Comparison of ENCODE assay signal across 13 mouse cellular contexts in genomic region chr7:19821633-19822032, GRCm38 (mm10). TPM values are rescaled to one million over a fixed set of nuclear protein-coding genes. Genes with fewer than 3 reads are reported as not detected.
DNase-seq lines count a peak whose midpoint lies in the region; ATAC-seq and TF ChIP-seq lines count a peak whose summit lies in the region.
"Had no signal": no experiment of that assay in that cellular context is flagged by ENCODE, and none has a peak within 500 bp of the region (broad histone marks: within the 10 kb centered on the region; RNA-seq: fewer than 3 reads in every experiment).

No protein-coding gene starts in this region.

- H3K4me2 ChIP-seq in lung, embryonic 16.5 days (ENCODE audit: low read depth, low read length): peak overlapping the region; percentile 95; the same call in 1 of the 2 replicates
- H3K4me2 ChIP-seq in stomach, embryonic 15.5 days: peak overlapping the region; percentile 94

- no peak for DNase-seq in gastrocnemius, adult 2 months
- no peak for DNase-seq in gastrocnemius, postnatal 36 days
- DNase-seq in lung, postnatal 10 days: no peak
- no peak for DNase-seq in limb, embryonic 10.5 days (ENCODE audit: low spot score)
- DNase-seq in retina, postnatal 1 day: no peak
- DNase-seq in frontal cortex, adult 2 months (ENCODE audit: extremely low spot score in 1 of 2, low spot score in 1 of 2): no peak

- no peak for TF ChIP-seq CTCF in gastrocnemius, adult 2 months (IDR thresholded peaks at IDR 0.05)

- intact Hi-C loops in gastrocnemius, adult 2 months (cut with DNase I): no loop called here
- intact Hi-C loops in gastrocnemius, postnatal 36 days (cut with DNase I): no loop called here

- H3K9me3 ChIP-seq in lung, embryonic 16.5 days (ENCODE audit: control insufficient read depth, low read length): no peaks in the 10 kb centered on the region
- H3K9me3 ChIP-seq in limb, embryonic 10.5 days (replicated peaks): no peaks in the 10 kb centered on the region
- H3K9me3 ChIP-seq in stomach, embryonic 15.5 days: no peaks in the 10 kb centered on the region

- H3K9ac ChIP-seq in lung, embryonic 16.5 days (ENCODE audit: low read length): no peak overlapping the region
- no peak overlapping the region; the same call in 1 of the 2 replicates for H3K9ac ChIP-seq in stomach, embryonic 15.5 days

- 75% methylated on average over 7 of the region's 7 CpGs for WGBS in lung, embryonic 16.5 days
- WGBS in limb, embryonic 10.5 days: 56% methylated on average over 7 of the region's 7 CpGs
- 79% methylated on average over 7 of the region's 7 CpGs for WGBS in stomach, embryonic 15.5 days

- H3K4me3 ChIP-seq in gastrocnemius, adult 2 months: peak overlapping the region; percentile 79
- H3K4me3 ChIP-seq in lung, embryonic 16.5 days (ENCODE audit: low read length): no peak overlapping the region; the same call in 1 of the 2 replicates
- peak overlapping the region; percentile 54; the same call in 1 of the 2 replicates for H3K4me3 ChIP-seq in limb, embryonic 10.5 days
- peak overlapping the region; percentile 56 for H3K4me3 ChIP-seq in stomach, embryonic 15.5 days (replicated peaks)

- peaks cover 42% of the 10 kb centered on the region for H3K4me1 ChIP-seq in lung, embryonic 16.5 days (replicated peaks; ENCODE audit: control insufficient read depth, insufficient read depth, low read length)
- H3K4me1 ChIP-seq in limb, embryonic 10.5 days: peaks cover 41% of the 10 kb centered on the region
- H3K4me1 ChIP-seq in stomach, embryonic 15.5 days: peaks cover 58% of the 10 kb centered on the region

- H3K27ac ChIP-seq in gastrocnemius, adult 2 months: peak overlapping the region; percentile 86
- H3K27ac ChIP-seq in lung, embryonic 16.5 days (ENCODE audit: low read length): no peak overlapping the region
- no peak overlapping the region for H3K27ac ChIP-seq in limb, embryonic 10.5 days
- H3K27ac ChIP-seq in stomach, embryonic 15.5 days: no peak overlapping the region; the same call in 1 of the 2 replicates

- no peaks in the 10 kb centered on the region for H3K36me3 ChIP-seq in lung, embryonic 16.5 days (ENCODE audit: control insufficient read depth, insufficient read depth, low read length)
- H3K36me3 ChIP-seq in limb, embryonic 10.5 days: no peaks in the 10 kb centered on the region
- H3K36me3 ChIP-seq in stomach, embryonic 15.5 days: no peaks in the 10 kb centered on the region

- ATAC-seq in lung, embryonic 16.5 days (ENCODE audit: low read depth): no peak
- ATAC-seq in stomach, embryonic 15.5 days (ENCODE audit: insufficient read depth, low FRiP score, low read depth): no peak
- ATAC-seq: forebrain, embryonic 16.5 days had no signal

- peaks cover 5% of the 10 kb centered on the region for H3K27me3 ChIP-seq in lung, embryonic 16.5 days (ENCODE audit: control insufficient read depth, insufficient read depth, low read depth, low read length)
- peaks cover 68% of the 10 kb centered on the region for H3K27me3 ChIP-seq in limb, embryonic 10.5 days (ENCODE audit: low read depth, poor library complexity, severe bottlenecking)
- H3K27me3 ChIP-seq in stomach, embryonic 15.5 days (replicated peaks): no peaks in the 10 kb centered on the region

RNA-seq across cellular contexts. Expression of gene Bcl3, which starts 0.9 kb away (rescaled TPM):
- 1 to 10 TPM; 1.3 to 1.5 TPM for total RNA-seq in gastrocnemius, adult 2 months (2021)
- 1 to 10 TPM; 1.1 to 1.5 TPM for total RNA-seq in gastrocnemius, postnatal 36 days (2021)
- 5.4 and 5.7 TPM in 2 replicates for polyA plus RNA-seq in lung, embryonic 16.5 days (2015; fragmentation: Nextera tagmentation; extraction: Ambion mirVana)
- 0.82 and 1.2 TPM in 2 replicates for polyA plus RNA-seq in limb, embryonic 10.5 days (2016; fragmentation: Nextera tagmentation; extraction: Ambion mirVana)
- polyA plus RNA-seq in stomach, embryonic 15.5 days (2015; fragmentation: Nextera tagmentation; extraction: Ambion mirVana): 8.9 and 10.4 TPM in 2 replicates
- 0.56 and 0.69 TPM in 2 replicates for polyA plus RNA-seq in frontal cortex, adult 2 months (2012; rRNA removed)

RNA-seq across cellular contexts. Expression of gene Cblc, which starts 25.0 kb away (rescaled TPM):
- total RNA-seq in gastrocnemius, adult 2 months (2021): not detected
- total RNA-seq in gastrocnemius, postnatal 36 days (2021): not detected
- 17.8 and 18.8 TPM in 2 replicates for polyA plus RNA-seq in lung, embryonic 16.5 days (2015; fragmentation: Nextera tagmentation; extraction: Ambion mirVana)
- 1.4 and 1.6 TPM in 2 replicates for polyA plus RNA-seq in limb, embryonic 10.5 days (2016; fragmentation: Nextera tagmentation; extraction: Ambion mirVana)
- 24.3 and 24.6 TPM in 2 replicates for polyA plus RNA-seq in stomach, embryonic 15.5 days (2015; fragmentation: Nextera tagmentation; extraction: Ambion mirVana)
- polyA plus RNA-seq in frontal cortex, adult 2 months (2012; rRNA removed): not detected in 2 replicates
- total RNA-seq: common myeloid progenitor, adult 5-6 weeks; left cerebral cortex, adult 18-20 months had no signal
- polyA plus RNA-seq: forebrain, embryonic 16.5 days; midbrain, embryonic 11.5 days had no signal

RNA-seq across cellular contexts. Expression of gene Gm19345, which starts 30.2 kb away (rescaled TPM):
- not detected for total RNA-seq in gastrocnemius, adult 2 months (2021)
- not detected for total RNA-seq in gastrocnemius, postnatal 36 days (2021)
- 0.15 TPM in 1 of 2 replicates, not detected in the other for polyA plus RNA-seq in lung, embryonic 16.5 days (2015; fragmentation: Nextera tagmentation; extraction: Ambion mirVana)
- not detected in 2 replicates for polyA plus RNA-seq in limb, embryonic 10.5 days (2016; fragmentation: Nextera tagmentation; extraction: Ambion mirVana)
- 0.39 TPM in 1 of 2 replicates, not detected in the other for polyA plus RNA-seq in stomach, embryonic 15.5 days (2015; fragmentation: Nextera tagmentation; extraction: Ambion mirVana)
- polyA plus RNA-seq in frontal cortex, adult 2 months (2012; rRNA removed): 3.9 and 5.2 TPM in 2 replicates
- total RNA-seq: common myeloid progenitor, adult 5-6 weeks had no signal
- polyA plus RNA-seq: midbrain, embryonic 11.5 days had no signal

RNA-seq across cellular contexts. Expression of gene Ceacam16, which starts 39.5 kb away (rescaled TPM):
- not detected for total RNA-seq in gastrocnemius, adult 2 months (2021)
- not detected for total RNA-seq in gastrocnemius, postnatal 36 days (2021)
- polyA plus RNA-seq in lung, embryonic 16.5 days (2015; fragmentation: Nextera tagmentation; extraction: Ambion mirVana): not detected in 2 replicates
- not detected in 2 replicates for polyA plus RNA-seq in limb, embryonic 10.5 days (2016; fragmentation: Nextera tagmentation; extraction: Ambion mirVana)
- polyA plus RNA-seq in stomach, embryonic 15.5 days (2015; fragmentation: Nextera tagmentation; extraction: Ambion mirVana): 0.09 TPM in 1 of 2 replicates, not detected in the other
- not detected in 2 replicates for polyA plus RNA-seq in frontal cortex, adult 2 months (2012; rRNA removed)
- total RNA-seq: common myeloid progenitor, adult 5-6 weeks; left cerebral cortex, adult 18-20 months had no signal
- polyA plus RNA-seq: brain, embryonic 14.5 days; midbrain, embryonic 11.5 days had no signal

RNA-seq across cellular contexts. Expression of gene Bcam, which starts 50.8 kb away (rescaled TPM):
- 10 to 100 TPM; 21.9 to 26.7 TPM for total RNA-seq in gastrocnemius, adult 2 months (2021)
- 10 to 100 TPM; 22.0 to 22.6 TPM for total RNA-seq in gastrocnemius, postnatal 36 days (2021)
- polyA plus RNA-seq in lung, embryonic 16.5 days (2015; fragmentation: Nextera tagmentation; extraction: Ambion mirVana): 347 and 379 TPM in 2 replicates
- 53.8 and 58.6 TPM in 2 replicates for polyA plus RNA-seq in limb, embryonic 10.5 days (2016; fragmentation: Nextera tagmentation; extraction: Ambion mirVana)
- 129 and 151 TPM in 2 replicates for polyA plus RNA-seq in stomach, embryonic 15.5 days (2015; fragmentation: Nextera tagmentation; extraction: Ambion mirVana)
- 22.2 and 23.0 TPM in 2 replicates for polyA plus RNA-seq in frontal cortex, adult 2 months (2012; rRNA removed)
